8 mouse cellular contexts compared by ENCODE assay signal in the genomic region with DNA sequence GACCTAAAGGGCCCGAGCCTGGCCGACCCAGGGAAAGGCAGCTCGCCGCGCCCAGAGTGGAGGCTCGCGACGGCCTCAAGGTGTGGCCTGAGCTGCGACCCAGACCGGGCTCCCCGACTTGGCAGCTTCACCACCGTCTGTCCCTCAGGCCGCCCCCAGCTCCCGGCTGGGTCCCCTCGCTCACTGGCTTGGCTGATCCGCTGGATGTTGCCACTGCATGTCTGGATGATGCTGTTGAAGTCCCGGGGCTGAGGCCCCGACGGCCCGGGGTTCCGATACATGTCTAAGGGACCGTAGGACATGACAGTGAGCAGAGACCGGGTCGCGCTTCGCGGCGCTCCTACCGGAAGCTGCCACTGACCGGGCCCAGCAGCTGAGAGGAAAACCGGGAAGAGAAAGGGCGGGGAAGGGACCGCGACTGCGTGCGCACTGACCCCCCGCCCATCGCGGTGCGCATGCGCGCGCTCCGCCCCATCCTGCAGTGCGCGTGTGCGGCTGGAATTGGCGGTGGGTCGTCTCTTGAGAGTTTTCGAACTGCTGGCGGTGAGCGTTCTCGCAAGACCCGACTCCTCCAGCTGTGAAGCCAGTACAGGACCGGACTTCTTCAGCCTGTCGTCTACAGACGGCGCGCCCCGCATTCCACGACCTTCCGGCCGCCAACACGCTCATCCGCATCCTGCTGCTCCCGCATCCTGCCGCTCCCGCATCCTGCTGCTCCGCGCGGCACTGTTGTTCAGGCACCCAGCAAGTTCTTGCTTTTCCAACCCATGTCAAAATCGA. TPM values are rescaled to one million over a fixed set of nuclear protein-coding genes. Genes with fewer than 3 reads are reported as not detected.
DNase-seq lines count a peak whose midpoint lies in the region; ATAC-seq and TF ChIP-seq lines count a peak whose summit lies in the region.

TSS of gene Stx12 (minus strand) at position 446 of the 780 bp plus-strand sequence.

- peaks cover 16% of the 10 kb centered on the region for H3K36me3 ChIP-seq in hindbrain, embryonic 10.5 days
- H3K36me3 ChIP-seq in lung, postnatal 0 days (ENCODE audit: insufficient read depth, low read length): no peaks in the 10 kb centered on the region; the same call in 1 of the 2 replicates

- ATAC-seq in frontal cortex, adult (ENCODE audit: low TSS enrichment): peak; percentile 93
- peak; percentile 97 for ATAC-seq in lung, postnatal 0 days

- H3K4me2 ChIP-seq in lung, postnatal 0 days (replicated peaks; ENCODE audit: low read depth, low read length): peak within 1 kb of the TSS; percentile 83

- DNase-seq in MEL-GATA-1-ER (ENCODE audit: extremely low read depth, low read depth): peak; percentile 56
- DNase-seq in cerebellum, adult 8-10 months: peak; percentile 86
- DNase-seq in hindbrain, embryonic 10.5 days (ENCODE audit: low spot score): peak; percentile 91
- DNase-seq in layer of hippocampus, adult 9-11 months: peak; percentile 87
- DNase-seq in lung, postnatal 0 days (ENCODE audit: low spot score): peak; percentile 94
- DNase-seq in ovary, postnatal 14 days (ENCODE audit: low spot score): peak; percentile 84
- DNase-seq in thymus, postnatal 14 days: peak; percentile 86

- TF ChIP-seq EP300 in lung, postnatal 0 days (IDR thresholded peaks at IDR 0.05): no peak

- peak within 1 kb of the TSS; percentile 94 for H3K27ac ChIP-seq in hindbrain, embryonic 10.5 days
- peak within 1 kb of the TSS; percentile 94 for H3K27ac ChIP-seq in lung, postnatal 0 days (ENCODE audit: low read length)

- no peaks in the 10 kb centered on the region for H3K9me3 ChIP-seq in hindbrain, embryonic 10.5 days
- H3K9me3 ChIP-seq in lung, postnatal 0 days (ENCODE audit: low read length): no peaks in the 10 kb centered on the region

- peak within 1 kb of the TSS; percentile 87 for H3K4me3 ChIP-seq in hindbrain, embryonic 10.5 days
- peak within 1 kb of the TSS; percentile 78 for H3K4me3 ChIP-seq in lung, postnatal 0 days (ENCODE audit: low read depth, low read length)

- H3K9ac ChIP-seq in lung, postnatal 0 days (replicated peaks; ENCODE audit: low read depth): peak within 1 kb of the TSS; percentile 87

- under 1% methylated on average over 72 of the region's 72 CpGs for WGBS in hindbrain, embryonic 10.5 days
- WGBS in lung, postnatal 0 days: 2% methylated on average over 70 of the region's 72 CpGs

- H3K4me1 ChIP-seq in hindbrain, embryonic 10.5 days (replicated peaks): peaks cover 26% of the 10 kb centered on the region
- no peaks in the 10 kb centered on the region for H3K4me1 ChIP-seq in lung, postnatal 0 days (ENCODE audit: insufficient read depth, low read depth, low read length)

- H3K27me3 ChIP-seq in hindbrain, embryonic 10.5 days (ENCODE audit: insufficient read depth, poor library complexity, severe bottlenecking): no peaks in the 10 kb centered on the region
- no peaks in the 10 kb centered on the region for H3K27me3 ChIP-seq in lung, postnatal 0 days (replicated peaks; ENCODE audit: insufficient read depth, low read length)

- no peak for TF ChIP-seq CTCF in lung, postnatal 0 days (IDR thresholded peaks at IDR 0.05)

RNA-seq across cellular contexts. Expression of gene Stx12, which starts in this region (rescaled TPM):
- 64.4 and 74.5 TPM in 2 replicates for polyA plus RNA-seq in hindbrain, embryonic 10.5 days (2016; fragmentation: Nextera tagmentation; extraction: Ambion mirVana)
- polyA plus RNA-seq in lung, postnatal 0 days (2015; fragmentation: Nextera tagmentation; extraction: Ambion mirVana): 80.8 and 85.9 TPM in 2 replicates

Comparison
In these comparisons a context has a peak if more than half of its experiments do, and no peak if none do; other contexts are left out.
1. Peak in every context shown above with its lines: DNase-seq, ATAC-seq, H3K4me3 ChIP-seq and H3K27ac ChIP-seq.